Mouse (Mus musculus) liver, adult 2 months (tissue): ENCODE data around the gene Cdan1. TPM values are rescaled to one million over a fixed set of nuclear protein-coding genes. Genes with fewer than 3 reads are reported as not detected.

ENCODE experiments used
- DNase-seq: peaks from one replicate; pipeline ENCODE4 v3.0.0-alpha.2; 2011; ENCODE audit warnings: low read depth, low spot score; ENCODE audit errors: extremely low read depth
- H3K27ac ChIP-seq: fragments of 200-500 bp; replicated peaks from 2 replicates; pipeline ENCODE4 v1.5.1; 2012; ENCODE audit warnings: low read depth, mild to moderate bottlenecking, control low read depth, inconsistent platforms, low read length; ENCODE audit not compliant: insufficient read depth
- H3K27me3 ChIP-seq: fragments of 200-500 bp; 2 replicates; pipeline ENCODE4 v1.6.1; 2012; ENCODE audit warnings: mild to moderate bottlenecking, moderate library complexity, low read length, inconsistent platforms; ENCODE audit not compliant: control insufficient read depth, insufficient read depth
- H3K36me3 ChIP-seq: fragments of 200-500 bp; 2 replicates; pipeline ENCODE4 v1.6.1; 2012; ENCODE audit warnings: low read length, inconsistent platforms; ENCODE audit not compliant: control insufficient read depth, insufficient read depth
- H3K4me1 ChIP-seq: fragments of 200-500 bp; 2 replicates; pipeline ENCODE4 v1.6.1; 2011; ENCODE audit warnings: low read length; ENCODE audit not compliant: control insufficient read depth, insufficient read depth
- H3K4me3 ChIP-seq: fragments of 200-500 bp; 2 replicates; pipeline ENCODE4 v1.5.1; 2011; ENCODE audit warnings: low read depth, mild to moderate bottlenecking, control low read depth, low read length, moderate library complexity; ENCODE audit not compliant: insufficient read depth
- H3K79me2 ChIP-seq: fragments of 200-500 bp; 2 replicates; pipeline ENCODE4 v1.6.1; 2012; ENCODE audit warnings: inconsistent platforms, mild to moderate bottlenecking, low read length, moderate library complexity; ENCODE audit not compliant: control insufficient read depth, insufficient read depth
- H3K9ac ChIP-seq: fragments of 200-500 bp; 2 replicates; pipeline ENCODE4 v1.6.1; 2012; ENCODE audit warnings: low read depth, mild to moderate bottlenecking, control low read depth, inconsistent platforms, low read length
- CTCF ChIP-seq: fragments of 200-500 bp; IDR thresholded peaks from 2 replicates; pipeline ENCODE4 v1.5.1; 2011; ENCODE audit warnings: low read depth, low read length, control low read depth
- POLR2A ChIP-seq: fragments of 200-500 bp; IDR thresholded peaks from 2 replicates; pipeline ENCODE4 v1.6.1; 2011; ENCODE audit warnings: low read length, control low read depth; ENCODE audit not compliant: insufficient read depth; ENCODE audit errors: extremely low read depth
- WGBS: fragments of 180-500 bp; shearing (Covaris S2); methylation state at CpG from one replicate; pipeline ENCODE4 v1.1.7; 2018; 5-methylcytosine and 5-hydroxymethylcytosine counted together
- polyA plus RNA-seq: library from polyadenylated mRNA; depleted of rRNA; stranded (reverse); fragments of >200 nt; gene quantifications from 2 replicates; pipeline ENCODE4 v1.2.3, GENCODE M21; 2012
- total RNA-seq: library from RNA; depleted of rRNA; stranded (reverse); fragments of >200 nt; gene quantifications from 2 replicates; pipeline ENCODE4 v1.2.3, GENCODE M21; 2014

Gene Cdan1
- total and polyA plus RNA-seq, 2 experiments = 3.4 to 7.7 TPM

DNA sequence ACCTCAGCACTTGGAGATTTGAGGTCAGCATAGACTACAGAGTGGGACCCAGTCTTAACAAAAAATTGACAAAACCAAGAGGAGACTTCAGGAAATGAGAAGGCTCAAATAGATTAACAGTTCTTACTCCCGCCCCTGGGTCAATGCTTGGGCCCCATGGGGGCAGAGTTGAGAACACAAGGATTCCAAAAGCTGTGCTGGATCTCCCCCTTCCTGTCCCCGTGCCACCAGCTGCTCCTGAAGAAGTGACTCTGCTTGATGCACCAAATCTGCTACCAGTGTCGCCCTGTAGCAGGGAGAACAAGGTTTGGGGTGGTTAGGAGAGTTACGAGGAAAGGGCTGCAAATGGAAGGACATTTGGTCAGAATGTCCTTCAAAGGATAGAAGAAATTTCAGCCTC is 126.3 kb downstream of the Cdan1 start:
- no peak for TF ChIP-seq POLR2A
- no peak for TF ChIP-seq CTCF
- Histone ChIP-seq H3K4me3 (no peak overlapping the region), H3K79me2 (no peaks in the 10 kb centered on the region), H3K27ac (no peak overlapping the region), H3K9ac (no peak overlapping the region), H3K27me3 (no peaks in the 10 kb centered on the region), H3K4me1 (no peaks in the 10 kb centered on the region), H3K36me3 (peaks cover 67% of the 10 kb centered on the region)
- no peak for DNase-seq
- 83% methylated on average over 4 of the region's 4 CpGs for WGBS

DNA sequence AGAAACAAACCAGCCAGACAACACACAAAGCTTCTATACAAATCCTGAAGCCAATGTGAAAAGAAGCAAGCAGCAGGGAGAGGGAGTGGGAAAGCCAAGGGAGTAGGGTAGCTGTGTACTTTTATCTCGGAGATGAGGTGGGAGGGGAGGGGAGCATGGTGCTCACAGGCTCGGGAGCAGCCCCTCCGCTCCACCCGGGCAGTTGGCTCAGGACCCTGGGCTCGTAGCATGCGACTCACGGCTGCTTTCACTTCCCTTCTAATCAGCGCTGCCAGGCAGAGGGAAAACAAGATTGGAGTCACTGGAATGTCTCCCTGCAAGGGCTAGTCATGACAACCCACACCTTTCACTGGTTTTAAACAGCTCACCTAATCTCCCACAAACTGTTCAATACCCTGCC is 127.4 kb downstream of the Cdan1 start:
- Histone ChIP-seq H3K27me3 (no peaks in the 10 kb centered on the region), H3K79me2 (no peaks in the 10 kb centered on the region), H3K36me3 (peaks cover 73% of the 10 kb centered on the region), H3K27ac (no peak overlapping the region), H3K4me3 (no peak overlapping the region), H3K9ac (no peak overlapping the region), H3K4me1 (no peaks in the 10 kb centered on the region)
- 76% methylated on average over 8 of the region's 8 CpGs for WGBS
- TF ChIP-seq CTCF = no peak
- TF ChIP-seq POLR2A = no peak
- DNase-seq = no peak

DNA sequence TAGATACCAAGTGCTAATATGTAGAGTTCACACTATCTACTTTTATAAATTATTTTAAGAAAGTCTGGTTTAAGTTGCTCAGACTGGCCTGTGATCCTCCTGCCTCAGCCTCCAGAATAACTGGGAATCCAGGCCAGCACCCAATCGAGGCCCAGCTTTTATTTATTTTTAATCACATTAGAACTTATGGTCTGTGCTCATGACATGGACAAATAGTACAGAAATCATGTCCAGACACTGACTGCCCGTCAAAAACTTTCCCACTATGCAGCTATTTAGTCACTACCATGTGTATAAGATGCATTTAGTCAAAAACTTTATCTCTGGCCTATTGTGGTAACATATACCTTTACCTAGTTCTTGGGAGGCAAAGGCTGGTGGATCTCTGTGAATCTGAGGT is 128.0 kb downstream of the Cdan1 start:
- H3K4me1 ChIP-seq = no peaks in the 10 kb centered on the region
- peaks cover 73% of the 10 kb centered on the region for H3K36me3 ChIP-seq
- H3K4me3 ChIP-seq = no peak overlapping the region
- no peaks in the 10 kb centered on the region for H3K27me3 ChIP-seq
- no peak overlapping the region for H3K9ac ChIP-seq
- H3K79me2 ChIP-seq = no peaks in the 10 kb centered on the region
- TF ChIP-seq POLR2A = no peak
- no peak for TF ChIP-seq CTCF
- WGBS = 97% methylated on average over 2 of the region's 2 CpGs
- DNase-seq = no peak
- no peak overlapping the region for H3K27ac ChIP-seq

DNA sequence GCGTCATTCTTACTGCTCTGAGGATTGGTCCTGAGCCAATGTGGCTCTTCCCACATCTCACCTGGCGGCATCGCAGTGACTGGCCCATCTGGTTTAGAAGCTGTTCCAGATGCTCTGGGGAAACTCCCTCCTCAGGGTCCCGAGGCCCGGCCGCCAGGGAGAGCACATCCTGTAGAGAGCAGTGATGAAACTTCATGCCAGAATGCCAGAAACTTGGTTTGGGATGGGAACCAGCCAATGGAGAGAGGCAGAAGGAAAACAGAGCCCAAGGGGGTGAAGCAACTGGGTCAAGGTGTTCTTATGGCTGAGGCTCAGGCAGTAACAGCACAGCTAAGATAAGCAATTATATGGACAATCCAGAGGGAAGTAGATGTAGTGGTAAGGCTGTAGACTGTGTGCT is 129.1 kb downstream of the Cdan1 start:
- 94% methylated on average over 6 of the region's 6 CpGs for WGBS
- TF ChIP-seq POLR2A (no peak), CTCF (no peak)

DNA sequence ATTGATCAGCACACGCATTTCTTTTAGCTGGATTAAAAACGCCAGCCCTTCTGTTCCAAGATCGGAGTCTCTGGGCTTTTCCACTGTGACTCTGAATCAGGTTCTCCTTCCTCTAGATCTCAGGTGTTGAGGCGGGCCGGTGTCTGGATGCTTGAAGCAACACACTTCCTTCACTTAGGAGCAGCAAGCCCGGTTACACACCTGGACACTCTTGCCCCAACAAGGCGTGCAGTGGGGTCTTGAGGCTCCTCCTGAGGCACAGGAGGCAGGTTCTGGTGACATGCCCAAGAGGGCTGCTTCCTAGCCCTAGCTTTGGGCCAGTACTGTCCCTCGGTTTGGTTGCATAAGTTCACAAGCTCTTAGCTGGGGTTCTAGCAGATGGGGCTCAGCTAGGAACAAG is 131.4 kb downstream of the Cdan1 start:
- Histone ChIP-seq H3K4me3 (no peak overlapping the region), H3K27me3 (no peaks in the 10 kb centered on the region), H3K4me1 (no peaks in the 10 kb centered on the region), H3K9ac (no peak overlapping the region), H3K79me2 (no peaks in the 10 kb centered on the region), H3K27ac (no peak overlapping the region), H3K36me3 (peaks cover 49% of the 10 kb centered on the region)
- TF ChIP-seq CTCF = no peak
- TF ChIP-seq POLR2A = no peak
- 95% methylated on average over 8 of the region's 8 CpGs for WGBS
- DNase-seq = no peak

More for the DNA sequence above, 129.1 kb downstream of the Cdan1 start:
- H3K4me3 ChIP-seq = no peak overlapping the region
- no peaks in the 10 kb centered on the region for H3K27me3 ChIP-seq
- no peaks in the 10 kb centered on the region for H3K4me1 ChIP-seq
- no peak for DNase-seq
- H3K79me2 ChIP-seq = no peaks in the 10 kb centered on the region
- no peak overlapping the region for H3K27ac ChIP-seq
- no peak overlapping the region for H3K9ac ChIP-seq
- H3K36me3 ChIP-seq = peaks cover 68% of the 10 kb centered on the region

DNA sequence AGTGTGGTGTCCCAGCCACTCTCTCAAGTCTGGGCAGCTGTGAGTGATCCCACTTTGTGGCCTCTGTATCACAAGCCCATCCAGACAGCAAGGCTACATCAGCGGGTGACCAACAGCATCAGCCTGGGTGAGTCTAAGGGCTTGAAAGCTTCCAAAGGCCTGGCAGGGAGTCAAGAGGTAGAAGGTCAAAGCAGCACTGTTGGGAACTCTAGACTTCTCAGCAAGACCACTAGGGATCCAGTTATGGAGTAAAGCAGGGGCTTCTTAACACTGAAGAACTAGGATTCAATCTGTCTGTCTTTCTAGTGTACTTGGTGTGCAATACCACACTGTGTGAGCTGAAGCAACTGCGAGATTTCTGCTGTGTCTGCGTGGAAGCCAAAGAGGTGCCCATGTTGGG is 136.5 kb downstream of the Cdan1 start:
- DNase-seq = no peak
- Histone ChIP-seq H3K27me3 (no peaks in the 10 kb centered on the region), H3K27ac (no peak overlapping the region), H3K36me3 (peaks cover 19% of the 10 kb centered on the region), H3K4me1 (no peaks in the 10 kb centered on the region), H3K4me3 (no peak overlapping the region), H3K79me2 (no peaks in the 10 kb centered on the region), H3K9ac (no peak overlapping the region)
- 98% methylated on average over 3 of the region's 3 CpGs for WGBS
- TF ChIP-seq POLR2A (no peak), CTCF (no peak)
